Mouse (Mus musculus) thymus, adult 2 months (tissue): ENCODE measurements around the gene Fam118b.

Experiments
- CTCF ChIP-seq: fragments of 200-500 bp; IDR thresholded peaks from 2 replicates; pipeline ENCODE4 v1.5.1; 2012; ENCODE audit warnings: mild to moderate bottlenecking, control low read depth, low read length, moderate library complexity, borderline replicate concordance; ENCODE audit not compliant: control insufficient read depth, poor library complexity, insufficient read depth; ENCODE audit errors: extremely low read depth
- POLR2A ChIP-seq: fragments of 200-500 bp; IDR thresholded peaks from 2 replicates; pipeline ENCODE4 v1.6.1; 2012; ENCODE audit warnings: mild to moderate bottlenecking, low read length, control low read depth, moderate library complexity; ENCODE audit not compliant: control insufficient read depth, poor library complexity, insufficient read depth; ENCODE audit errors: extremely low read depth

DNA sequence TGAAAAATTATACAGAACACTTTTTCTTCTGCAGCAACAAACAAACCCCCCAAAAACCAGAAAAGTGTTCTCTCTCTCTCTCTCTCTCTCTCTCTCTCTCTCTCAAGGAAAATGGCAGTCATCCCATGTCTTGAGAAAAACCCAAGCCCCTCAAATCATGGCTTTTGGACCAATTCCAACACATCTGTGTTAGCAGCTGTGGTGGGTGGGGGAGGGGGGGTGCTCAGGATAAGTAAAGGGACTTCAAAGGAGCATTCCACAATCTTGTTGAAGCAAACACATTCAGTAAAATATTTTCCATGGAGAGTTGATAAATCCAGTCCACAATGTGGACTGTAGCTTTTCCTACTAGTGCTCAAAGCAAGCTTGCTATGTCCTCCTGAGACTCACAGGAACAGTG, 18.1 kb downstream of the Fam118b start:
- TF ChIP-seq CTCF (no peak), POLR2A (no peak)
